Mouse (Mus musculus) neural tube, postnatal 0 days (tissue): ENCODE results near the gene Fam43b. TPM values are rescaled to one million over a fixed set of nuclear protein-coding genes. Genes with fewer than 3 reads are reported as not detected.

Experiments
- polyA plus RNA-seq: library from polyadenylated mRNA; unstranded; fragments of >200 nt; fragmentation: Nextera tagmentation; extraction: Ambion mirVana; gene quantifications from 2 replicates; pipeline ENCODE4 v1.2.1, GENCODE M21; 2015

Gene Fam43b
- 25.5 and 26.1 TPM in 2 replicates for polyA plus RNA-seq

DNA sequence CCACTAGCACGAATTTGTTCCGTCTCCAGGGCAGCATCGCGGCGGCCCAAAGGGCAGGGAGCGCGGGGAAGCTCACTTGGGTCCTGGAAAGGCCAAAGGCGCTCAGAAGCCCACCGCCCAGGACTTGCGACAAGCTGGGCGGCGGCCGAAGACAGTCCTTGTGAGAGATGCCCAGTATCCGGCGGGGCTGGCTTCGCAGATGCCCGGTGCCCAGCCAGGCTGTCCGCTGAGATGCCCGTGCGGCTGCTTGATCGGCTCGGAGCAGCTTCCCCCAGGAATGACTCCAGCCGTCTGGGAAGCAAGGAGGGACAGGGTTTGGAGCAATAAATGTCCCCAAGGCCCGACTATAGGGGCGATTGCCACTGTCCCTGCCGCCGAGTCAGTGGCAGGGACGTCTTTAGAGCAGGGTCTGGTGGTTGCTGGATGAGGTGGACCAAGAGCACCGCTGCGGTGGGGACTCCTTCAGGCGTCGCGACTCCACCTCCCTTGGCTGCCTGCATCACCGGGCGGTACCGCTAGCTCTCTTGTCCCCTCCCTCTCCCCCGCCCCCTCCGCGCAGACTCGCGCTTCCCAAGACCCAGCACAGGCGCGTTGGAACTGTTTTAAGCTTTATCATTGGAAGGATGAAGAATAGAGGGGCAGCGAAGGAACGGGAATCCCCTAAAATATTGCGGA lies at the start of gene Fam43b:
TSS of gene Fam43b (minus strand) at position 558 of the 675 bp plus-strand sequence.

DNA sequence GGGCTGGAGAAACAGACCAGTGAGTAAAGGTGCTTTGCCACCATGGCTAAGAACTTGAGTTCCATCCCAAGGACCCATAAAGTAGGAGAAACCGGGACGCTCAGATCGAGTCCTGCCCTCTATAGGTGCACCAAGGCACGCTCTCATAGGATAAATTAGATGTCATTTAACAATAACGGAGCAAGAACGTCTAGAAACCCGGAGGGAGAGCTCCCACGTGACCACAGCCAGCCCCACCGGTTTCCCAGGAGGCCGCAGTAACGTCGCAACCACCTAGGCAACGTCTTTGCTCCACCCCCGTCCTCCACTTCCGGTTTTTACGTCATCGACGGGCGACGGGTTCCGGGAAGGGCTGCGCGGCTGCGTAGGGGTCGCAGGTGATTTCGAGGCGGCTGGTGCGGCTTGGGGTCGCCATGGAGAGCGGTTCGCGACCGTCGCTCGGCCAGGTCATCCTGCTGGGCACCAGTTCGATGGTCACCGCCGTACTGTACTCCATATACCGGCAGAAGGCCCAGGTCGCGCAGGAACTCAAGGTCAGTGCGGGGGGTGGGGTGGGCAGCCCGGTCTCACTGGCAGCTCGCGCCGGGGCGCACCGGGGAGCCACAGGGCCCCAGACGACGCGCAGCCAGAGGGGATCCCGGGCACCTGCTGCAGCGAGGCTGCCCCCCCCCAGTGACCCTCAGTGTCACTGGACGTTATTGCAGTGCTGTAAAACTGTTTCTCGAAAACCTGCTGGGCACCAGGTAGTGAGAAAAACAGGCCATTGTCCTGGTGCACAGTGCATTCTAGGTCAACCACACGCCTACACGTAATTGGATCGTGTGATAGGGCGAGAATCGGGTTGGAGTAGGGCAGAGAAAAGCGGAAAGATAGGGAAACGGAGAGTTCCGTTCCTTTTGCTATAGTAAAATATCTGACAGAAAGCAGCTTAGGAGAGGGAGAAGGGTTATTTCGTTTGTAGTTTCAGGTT lies 38.3 kb upstream of the Fam43b start, which contains the start of gene Mul1:
TSS of gene Mul1 (plus strand) at position 325 of the 970 bp plus-strand sequence.

DNA sequence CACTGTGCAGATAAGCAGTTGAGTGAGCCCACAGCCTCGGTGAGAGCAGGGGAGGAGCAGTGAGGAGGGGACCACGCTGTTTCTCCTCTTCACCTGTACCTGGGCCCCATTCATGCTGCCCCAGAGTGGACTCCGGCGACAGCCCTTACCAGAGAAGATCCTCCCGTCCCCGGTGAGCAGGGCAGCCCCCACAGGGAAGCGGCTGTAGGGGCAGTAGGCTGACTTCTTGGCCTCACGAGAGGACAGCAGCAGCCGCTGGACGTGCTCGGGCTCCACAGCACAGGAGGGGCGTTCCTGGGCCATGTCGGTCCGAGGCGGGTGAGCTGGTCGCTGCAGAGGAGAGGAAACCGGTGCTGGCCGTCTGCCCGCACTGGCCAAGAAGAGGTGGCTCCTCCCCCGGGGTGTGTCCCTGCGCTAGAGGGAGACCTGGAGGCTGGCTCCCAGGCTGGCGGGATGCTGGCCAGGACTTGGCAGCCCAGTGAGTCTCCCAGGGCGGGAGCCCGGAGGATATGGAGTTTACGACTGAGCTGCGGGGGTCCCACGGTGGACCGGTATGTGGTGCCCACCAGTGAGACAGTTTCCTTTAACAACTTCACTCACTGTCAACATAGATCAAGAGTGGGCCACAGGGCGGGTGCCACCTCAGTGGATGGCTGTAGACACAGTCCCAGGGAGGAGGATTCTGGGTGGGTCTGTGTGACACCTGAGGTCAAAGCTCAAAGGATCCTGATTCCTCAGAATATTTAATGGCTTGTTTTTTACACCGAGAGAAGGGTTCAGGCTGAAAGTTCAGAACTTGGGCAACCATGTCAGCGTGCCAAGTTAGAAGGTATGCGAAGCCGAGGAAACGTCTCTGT lies 28.5 kb downstream of the Fam43b start, which contains the start of gene Cda:
TSS of gene Cda (minus strand) at position 352 of the 857 bp plus-strand sequence.

Other genes starting within 250 kb of the Fam43b start
- 153 and 158 TPM in 2 replicates for gene Hp1bp3, start 180.2 kb downstream of the Fam43b start, polyA plus RNA-seq
- gene Sh2d5, start 146.1 kb downstream of the Fam43b start, polyA plus RNA-seq = 18.2 and 19.5 TPM in 2 replicates
- 5.4 and 6.0 TPM in 2 replicates for gene Kif17, start 146.1 kb downstream of the Fam43b start, polyA plus RNA-seq
- gene Ddost, start 91.8 kb downstream of the Fam43b start, polyA plus RNA-seq = 213 and 224 TPM in 2 replicates
- 138 and 152 TPM in 2 replicates for gene Pink1, start 70.2 kb downstream of the Fam43b start, polyA plus RNA-seq
- 21.4 and 23.0 TPM in 2 replicates for gene Cda, start 28.5 kb downstream of the Fam43b start, polyA plus RNA-seq
- gene Mul1, start 38.1 kb upstream of the Fam43b start, polyA plus RNA-seq = 17.1 and 19.5 TPM in 2 replicates
- 42.8 and 44.8 TPM in 2 replicates for gene Camk2n1, start 57.8 kb upstream of the Fam43b start, polyA plus RNA-seq
- 1.3 and 1.7 TPM in 2 replicates for gene Vwa5b1, start 239.4 kb upstream of the Fam43b start, polyA plus RNA-seq